8 mouse cellular contexts compared by ENCODE assay signal in the genomic region with DNA sequence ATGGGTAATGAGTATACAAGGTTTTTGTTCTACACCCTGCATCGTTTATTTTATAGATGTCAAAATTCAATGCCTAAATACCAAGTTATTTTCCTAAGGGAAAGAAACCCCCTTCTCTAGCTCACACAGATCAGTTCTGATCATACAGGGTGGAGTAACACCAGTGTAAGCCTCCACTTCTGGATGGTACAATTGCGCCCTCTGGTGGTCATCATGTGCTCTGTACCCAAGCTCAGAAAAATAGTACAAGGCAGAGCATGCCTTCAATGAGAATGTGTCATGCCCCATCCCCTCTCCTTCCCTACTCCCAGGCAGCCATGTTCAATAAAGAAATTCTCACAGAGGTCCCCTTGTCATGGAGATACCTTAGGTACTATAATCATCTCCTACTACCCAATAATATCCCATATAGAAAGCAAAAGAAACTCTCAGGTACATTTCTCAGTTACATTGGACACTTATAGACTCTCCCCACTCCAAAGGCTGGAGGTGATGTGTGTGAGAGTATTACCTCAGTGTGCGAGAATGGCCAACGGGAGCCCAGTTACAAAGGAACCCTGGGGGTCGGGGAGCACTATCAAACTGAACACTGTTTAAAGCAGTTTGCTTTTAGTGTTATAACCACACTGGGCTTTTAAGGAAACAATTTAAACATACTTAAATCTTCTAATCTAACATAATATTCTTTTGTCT. TPM values are rescaled to one million over a fixed set of nuclear protein-coding genes. Genes with fewer than 3 reads are reported as not detected.
DNase-seq lines count a peak whose midpoint lies in the region; ATAC-seq and TF ChIP-seq lines count a peak whose summit lies in the region.

No protein-coding gene starts in this region.

- peak; percentile 69; the same call in 1 of the 2 replicates for TF ChIP-seq EP300 in heart, adult 2 months (IDR thresholded peaks at IDR 0.05; ENCODE audit: insufficient read depth, low read depth, low read length)

- no peaks in the 10 kb centered on the region for H3K36me3 ChIP-seq in embryonic facial prominence, embryonic 13.5 days
- no peaks in the 10 kb centered on the region for H3K36me3 ChIP-seq in heart, adult 2 months (ENCODE audit: control insufficient read depth, insufficient read depth, low read length)
- no peaks in the 10 kb centered on the region for H3K36me3 ChIP-seq in limb, embryonic 11.5 days (ENCODE audit: control insufficient read depth, insufficient read depth, low read length)
- no peaks in the 10 kb centered on the region for H3K36me3 ChIP-seq in midbrain, embryonic 14.5 days (ENCODE audit: control insufficient read depth, insufficient read depth, low read length)
- no peaks in the 10 kb centered on the region for H3K36me3 ChIP-seq in splenic B cell, adult 2 months (ENCODE audit: control insufficient read depth, insufficient read depth, low read length, poor library complexity, severe bottlenecking)

- H3K4me3 ChIP-seq in embryonic facial prominence, embryonic 13.5 days = no peak overlapping the region
- H3K4me3 ChIP-seq in heart, adult 2 months = no peak overlapping the region
- H3K4me3 ChIP-seq in limb, embryonic 11.5 days (ENCODE audit: low read depth, low read length) = no peak overlapping the region
- no peak overlapping the region for H3K4me3 ChIP-seq in midbrain, embryonic 14.5 days (replicated peaks; ENCODE audit: low read depth, low read length)

- 25% methylated on average over 5 of the region's 5 CpGs for WGBS in embryonic facial prominence, embryonic 13.5 days
- WGBS in heart, adult 2 months = 16% methylated on average over 5 of the region's 5 CpGs
- 36% methylated on average over 5 of the region's 5 CpGs for WGBS in limb, embryonic 11.5 days
- WGBS in midbrain, embryonic 14.5 days = 25% methylated on average over 5 of the region's 5 CpGs

- no peaks in the 10 kb centered on the region for H3K27me3 ChIP-seq in embryonic facial prominence, embryonic 13.5 days
- H3K27me3 ChIP-seq in heart, adult 2 months (ENCODE audit: control insufficient read depth, insufficient read depth, low read length) = no peaks in the 10 kb centered on the region
- H3K27me3 ChIP-seq in limb, embryonic 11.5 days (ENCODE audit: control insufficient read depth, insufficient read depth, low read length) = no peaks in the 10 kb centered on the region
- no peaks in the 10 kb centered on the region for H3K27me3 ChIP-seq in midbrain, embryonic 14.5 days (ENCODE audit: control insufficient read depth, insufficient read depth, low read length)
- no peaks in the 10 kb centered on the region for H3K27me3 ChIP-seq in splenic B cell, adult 2 months (ENCODE audit: control insufficient read depth, insufficient read depth, low read length, poor library complexity, severe bottlenecking)

- peak; percentile 59; the same call in 1 of the 2 replicates for ATAC-seq in embryonic facial prominence, embryonic 13.5 days (ENCODE audit: insufficient number of reproducible peaks, insufficient read depth, low FRiP score, low TSS enrichment, low read depth)
- peak; percentile 67; the same call in 1 of the 2 replicates for ATAC-seq in limb, embryonic 11.5 days (ENCODE audit: insufficient number of reproducible peaks, low FRiP score, low TSS enrichment, low read depth)
- peak; percentile 74; the same call in 1 of the 2 replicates for ATAC-seq in midbrain, embryonic 14.5 days (ENCODE audit: low FRiP score, low TSS enrichment)

- no peak overlapping the region for H3K9ac ChIP-seq in embryonic facial prominence, embryonic 13.5 days
- H3K9ac ChIP-seq in heart, adult 2 months (ENCODE audit: low read depth, low read length) = no peak overlapping the region
- no peak overlapping the region for H3K9ac ChIP-seq in limb, embryonic 11.5 days (ENCODE audit: low read length)
- no peak overlapping the region for H3K9ac ChIP-seq in midbrain, embryonic 14.5 days (replicated peaks; ENCODE audit: low read length)

- H3K79me2 ChIP-seq in heart, adult 2 months (replicated peaks; ENCODE audit: control insufficient read depth, insufficient read depth, low read length) = no peaks in the 10 kb centered on the region

- H3K27ac ChIP-seq in embryonic facial prominence, embryonic 13.5 days = no peak overlapping the region
- no peak overlapping the region for H3K27ac ChIP-seq in heart, adult 2 months
- no peak overlapping the region for H3K27ac ChIP-seq in limb, embryonic 11.5 days (replicated peaks; ENCODE audit: low read depth, low read length)
- H3K27ac ChIP-seq in midbrain, embryonic 14.5 days (replicated peaks; ENCODE audit: low read depth, low read length) = no peak overlapping the region

- H3K4me2 ChIP-seq in embryonic facial prominence, embryonic 13.5 days = no peak overlapping the region
- H3K4me2 ChIP-seq in limb, embryonic 11.5 days (ENCODE audit: low read depth, severe bottlenecking) = no peak overlapping the region
- no peak overlapping the region for H3K4me2 ChIP-seq in midbrain, embryonic 14.5 days (ENCODE audit: low read length)

- H3K4me1 ChIP-seq in embryonic facial prominence, embryonic 13.5 days = no peaks in the 10 kb centered on the region
- H3K4me1 ChIP-seq in heart, adult 2 months (ENCODE audit: control insufficient read depth, insufficient read depth, low read length) = no peaks in the 10 kb centered on the region
- no peaks in the 10 kb centered on the region for H3K4me1 ChIP-seq in limb, embryonic 11.5 days (ENCODE audit: control insufficient read depth, insufficient read depth, low read length)
- H3K4me1 ChIP-seq in midbrain, embryonic 14.5 days (ENCODE audit: control insufficient read depth, insufficient read depth, low read length) = no peaks in the 10 kb centered on the region

- TF ChIP-seq POLR2A in heart, adult 2 months (IDR thresholded peaks at IDR 0.05; ENCODE audit: insufficient read depth, low read depth, low read length) = no peak

- peak; percentile 59 to 63 for DNase-seq in CD8-positive naive resting alpha-beta T cell, adult 2 months (ENCODE audit: low read depth in 2 of 2, low spot score in 2 of 2)
- peak; percentile 71 for DNase-seq in adrenal gland, postnatal 25 days
- peak; percentile 51 to 59 for DNase-seq in heart, adult 2 months
- DNase-seq in kidney, adult 9 months = peak; percentile 72
- peak; percentile 86 for DNase-seq in limb, embryonic 11.5 days (ENCODE audit: low spot score)
- peak; percentile 96 for DNase-seq in midbrain, embryonic 14.5 days
- peak; percentile 84 for DNase-seq in splenic B cell, adult 2 months (ENCODE audit: low read depth, low spot score)

- no peaks in the 10 kb centered on the region for H3K9me3 ChIP-seq in embryonic facial prominence, embryonic 13.5 days
- no peaks in the 10 kb centered on the region for H3K9me3 ChIP-seq in limb, embryonic 11.5 days (ENCODE audit: control insufficient read depth, low read length)
- no peaks in the 10 kb centered on the region for H3K9me3 ChIP-seq in midbrain, embryonic 14.5 days (ENCODE audit: control insufficient read depth, low read length)

- TF ChIP-seq CTCF in heart, adult 2 months (IDR thresholded peaks at IDR 0.05) = peak; percentile 97

- intact Hi-C loops in heart, adult 2 months (cut with DNase I) = loop anchor here (1.0 to 2.0 kb wide), 3 partner anchors 41 to 377 kb away; no protein-coding TSS in a partner anchor

RNA-seq across cellular contexts. Expression of gene Sumo1, which starts 47.2 kb away (rescaled TPM):
- total RNA-seq in adrenal gland, postnatal 25 days (2021) = 160 and 162 TPM in 2 replicates
- 432 and 472 TPM in 2 replicates for polyA plus RNA-seq in embryonic facial prominence, embryonic 13.5 days (2015; fragmentation: Nextera tagmentation; extraction: Ambion mirVana)
- 10 to 100 TPM; 57.2 to 61.4 TPM for total RNA-seq in heart, adult 2 months (2021)
- polyA plus RNA-seq in heart, adult 2 months (2012; rRNA removed) = 19.5 and 34.4 TPM in 2 replicates
- 597 and 627 TPM in 2 replicates for polyA plus RNA-seq in limb, embryonic 11.5 days (2014; fragmentation: Nextera tagmentation; extraction: Ambion mirVana)
- polyA plus RNA-seq in midbrain, embryonic 14.5 days (2014; fragmentation: Nextera tagmentation; extraction: Ambion mirVana) = 387 and 419 TPM in 2 replicates

Comparison
In these comparisons a context has a peak if more than half of its experiments do, and no peak if none do; other contexts are left out.
1. RNA of gene Sumo1, which starts 47.2 kb away (polyA plus RNA-seq): 597 to 627 TPM in limb, embryonic 11.5 days, 432 to 472 TPM in embryonic facial prominence, embryonic 13.5 days and 387 to 419 TPM in midbrain, embryonic 14.5 days; 19.5 to 34.4 TPM in heart, adult 2 months; every median in the first group is over 10 times any median in the second.
2. Peak in every context shown above with its lines, with median percentiles within 50 percentile points of each other: DNase-seq and ATAC-seq.